In genomic region chr16:31290751-31291365, GRCm38 (mm10) we compare ENCODE assay signal across 9 mouse cellular contexts. TPM values are rescaled to one million over a fixed set of nuclear protein-coding genes. Genes with fewer than 3 reads are reported as not detected.
DNase-seq lines count a peak whose midpoint lies in the region; ATAC-seq lines count a peak whose summit lies in the region.
"Had no signal": no experiment of that assay in that cellular context is flagged by ENCODE, and none has a peak within 500 bp of the region (broad histone marks: within the 10 kb centered on the region; RNA-seq: fewer than 3 reads in every experiment).

No protein-coding gene starts in this region.

- H3K27ac ChIP-seq in limb, embryonic 15.5 days: peak overlapping the region; percentile 67
- no peak overlapping the region for H3K27ac ChIP-seq in limb, embryonic 10.5 days
- H3K27ac ChIP-seq: limb, embryonic 13.5 days had no signal

- no peak for DNase-seq in limb, embryonic 10.5 days (ENCODE audit: low spot score)
- peak; percentile 22 to 35 for DNase-seq in gastrocnemius, postnatal 36 days
- peak; percentile 57 for DNase-seq in kidney, adult 9 months
- peak; percentile 78 for DNase-seq in skeletal muscle tissue, adult 2 months (ENCODE audit: low read depth, low spot score)
- no peak for DNase-seq in cerebellum, postnatal 36 days
- no peak for DNase-seq in left cerebral cortex, adult 11 months (ENCODE audit: low spot score)
- DNase-seq in layer of hippocampus, adult 8-10 months (ENCODE audit: low spot score in 2 of 2): no peak

- 61% methylated on average over 7 of the region's 7 CpGs for WGBS in limb, embryonic 15.5 days
- 87% methylated on average over 7 of the region's 7 CpGs for WGBS in limb, embryonic 10.5 days

- no peaks in the 10 kb centered on the region for H3K36me3 ChIP-seq in limb, embryonic 15.5 days
- H3K36me3 ChIP-seq in limb, embryonic 10.5 days: no peaks in the 10 kb centered on the region
- H3K36me3 ChIP-seq: limb, embryonic 13.5 days had no signal

- intact Hi-C loops in gastrocnemius, postnatal 36 days (cut with DNase I): loop anchor here (1.0 kb wide), 1 partner anchor 16 kb away; the partner anchor contains the start of gene Ppp1r2

- H3K27me3 ChIP-seq in limb, embryonic 15.5 days: no peaks in the 10 kb centered on the region
- no peaks in the 10 kb centered on the region for H3K27me3 ChIP-seq in limb, embryonic 10.5 days (ENCODE audit: low read depth, poor library complexity, severe bottlenecking)
- H3K27me3 ChIP-seq: limb, embryonic 13.5 days had no signal

- no peak for ATAC-seq in limb, embryonic 15.5 days (ENCODE audit: insufficient number of reproducible peaks, low FRiP score, low TSS enrichment, low read depth)

- peaks cover 12% of the 10 kb centered on the region for H3K4me1 ChIP-seq in limb, embryonic 15.5 days
- 0 out of 2 replicates have a peak, but pooled peaks cover 3% of the 10 kb centered on the region for H3K4me1 ChIP-seq in limb, embryonic 10.5 days

- 0 out of 2 replicates have a peak overlapping the region, but pooled peaks have one; percentile 5 for H3K4me2 ChIP-seq in limb, embryonic 15.5 days
- H3K4me2 ChIP-seq: limb, embryonic 13.5 days had no signal

- H3K4me3 ChIP-seq in limb, embryonic 15.5 days: no peak overlapping the region
- no peak overlapping the region for H3K4me3 ChIP-seq in limb, embryonic 10.5 days
- H3K4me3 ChIP-seq: limb, embryonic 13.5 days had no signal

- no peak overlapping the region for H3K9ac ChIP-seq in limb, embryonic 15.5 days
- H3K9ac ChIP-seq: limb, embryonic 13.5 days had no signal

- H3K9me3 ChIP-seq in limb, embryonic 15.5 days: no peaks in the 10 kb centered on the region
- no peaks in the 10 kb centered on the region for H3K9me3 ChIP-seq in limb, embryonic 10.5 days (replicated peaks)
- H3K9me3 ChIP-seq: limb, embryonic 13.5 days had no signal

RNA-seq across cellular contexts. Expression of gene Ppp1r2, which starts 15.8 kb away (rescaled TPM):
- polyA plus RNA-seq in limb, embryonic 15.5 days (2015; fragmentation: Nextera tagmentation; extraction: Ambion mirVana): 88.9 and 98.3 TPM in 2 replicates
- 84.6 and 89.8 TPM in 2 replicates for polyA plus RNA-seq in limb, embryonic 10.5 days (2016; fragmentation: Nextera tagmentation; extraction: Ambion mirVana)
- total RNA-seq in gastrocnemius, postnatal 36 days (2021): 10 to 100 TPM; 68.7 to 77.1 TPM
- total RNA-seq in layer of hippocampus, adult 8-10 months (2022): 10 to 100 TPM; 87.5 to 93.4 (median 90.2) TPM

RNA-seq across cellular contexts. Expression of gene Apod, which starts 23.8 kb away (rescaled TPM):
- polyA plus RNA-seq in limb, embryonic 15.5 days (2015; fragmentation: Nextera tagmentation; extraction: Ambion mirVana): 91.2 and 97.6 TPM in 2 replicates
- 5.9 and 6.5 TPM in 2 replicates for polyA plus RNA-seq in limb, embryonic 10.5 days (2016; fragmentation: Nextera tagmentation; extraction: Ambion mirVana)
- total RNA-seq in gastrocnemius, postnatal 36 days (2021): 10 to 100 TPM; 15.5 to 31.3 TPM
- total RNA-seq in layer of hippocampus, adult 8-10 months (2022): 100 to 1,000 TPM; 167 to 280 (median 203) TPM

Comparison
In these comparisons a context has a peak if more than half of its experiments do, and no peak if none do; other contexts are left out.
1. DNase-seq: peak in gastrocnemius, postnatal 36 days (2 of 2), kidney, adult 9 months (single experiment) and skeletal muscle tissue, adult 2 months (single experiment); none in limb, embryonic 10.5 days (single experiment), cerebellum, postnatal 36 days (0 of 2), left cerebral cortex, adult 11 months (single experiment) and layer of hippocampus, adult 8-10 months (0 of 2).
2. RNA of gene Apod, which starts 23.8 kb away (total RNA-seq): 167 to 280 TPM in layer of hippocampus, adult 8-10 months; 15.5 to 31.3 TPM in gastrocnemius, postnatal 36 days; every median in the first group is over 4 times any median in the second.